Mouse (Mus musculus) midbrain, embryonic 13.5 days (tissue): ENCODE data around the gene Hopx. TPM values are rescaled to one million over a fixed set of nuclear protein-coding genes. Genes with fewer than 3 reads are reported as not detected.

ENCODE experiments used
- ATAC-seq: fragments of 200-750 bp; cut with Nextera tagmentation; 2 replicates; pipeline ENCODE4 v1.8.0; 2017; ENCODE audit warnings: mild to moderate bottlenecking, moderate TSS enrichment, moderate library complexity
- H3K27ac ChIP-seq: fragments of 300-500 bp; sonication (generic); 2 replicates; pipeline ENCODE4 v1.5.1; 2015; ENCODE audit warnings: inconsistent platforms, mild to moderate bottlenecking, moderate library complexity
- H3K27me3 ChIP-seq: fragments of 300-500 bp; sonication (generic); 2 replicates; pipeline ENCODE4 v1.6.1; 2015; ENCODE audit warnings: mild to moderate bottlenecking, inconsistent platforms
- H3K36me3 ChIP-seq: fragments of 300-500 bp; sonication (generic); 2 replicates; pipeline ENCODE4 v1.6.1; 2015; ENCODE audit warnings: mild to moderate bottlenecking, inconsistent platforms
- H3K4me1 ChIP-seq: fragments of 300-500 bp; sonication (generic); replicated peaks from 2 replicates; pipeline ENCODE4 v1.6.1; 2015; ENCODE audit warnings: inconsistent platforms
- H3K4me2 ChIP-seq: fragments of 300-500 bp; sonication (generic); replicated peaks from 2 replicates; pipeline ENCODE4 v1.6.1; 2015; ENCODE audit warnings: moderate library complexity, mild to moderate bottlenecking, inconsistent platforms
- H3K4me3 ChIP-seq: fragments of 300-500 bp; sonication (generic); replicated peaks from 2 replicates; pipeline ENCODE4 v1.5.1; 2015; ENCODE audit warnings: mild to moderate bottlenecking, inconsistent platforms
- H3K9ac ChIP-seq: fragments of 300-500 bp; sonication (generic); replicated peaks from 2 replicates; pipeline ENCODE4 v1.6.1; 2015; ENCODE audit warnings: mild to moderate bottlenecking, inconsistent platforms
- H3K9me3 ChIP-seq: fragments of 300-500 bp; sonication (generic); 2 replicates; pipeline ENCODE4 v1.6.1; 2016; ENCODE audit warnings: mild to moderate bottlenecking, inconsistent platforms
- WGBS: fragments of 180-500 bp; shearing (Covaris S2); methylation state at CpG from one replicate; pipeline ENCODE4 v1.1.7; 2015; 5-methylcytosine and 5-hydroxymethylcytosine counted together
- polyA plus RNA-seq: library from polyadenylated mRNA; unstranded; fragments of >200 nt; fragmentation: Nextera tagmentation; extraction: Ambion mirVana; gene quantifications from 2 replicates; pipeline ENCODE4 v1.2.1, GENCODE M21; 2015

Hopx gene
- polyA plus RNA-seq, 1 experiment from 2014 or later: 0.52 TPM

- H3K27me3 ChIP-seq: no peaks in the 10 kb centered on the region
- H3K4me1 ChIP-seq: no peaks in the 10 kb centered on the region
- no peak overlapping the region for H3K4me2 ChIP-seq
- no peak overlapping the region for H3K4me3 ChIP-seq
- H3K9ac ChIP-seq: no peak overlapping the region
- H3K27ac ChIP-seq: no peak overlapping the region
- ATAC-seq: no peak
- H3K9me3 ChIP-seq: no peaks in the 10 kb centered on the region
- no peaks in the 10 kb centered on the region for H3K36me3 ChIP-seq
- WGBS: 92% methylated on average over 10 of the region's 10 CpGs
Observed at GRCm38 (mm10) chr5:77038451-77038850, 76.5 kb downstream of the Hopx start.

Other genes starting within 250 kb of the Hopx start
- gene Aasdh, start 209.6 kb downstream of the Hopx start, polyA plus RNA-seq: 24.8 and 26.2 TPM in 2 replicates
- gene Paics, start 163.8 kb downstream of the Hopx start, polyA plus RNA-seq: 204 and 205 TPM in 2 replicates
- 13.5 and 14.4 TPM in 2 replicates for gene Ppat, start 163.5 kb downstream of the Hopx start, polyA plus RNA-seq
- 77.5 and 87.5 TPM in 2 replicates for gene Srp72, start 140.4 kb downstream of the Hopx start, polyA plus RNA-seq
- not detected in 2 replicates for gene Arl9, start 111.1 kb downstream of the Hopx start, polyA plus RNA-seq
- 0.27 and 0.30 TPM in 2 replicates for gene Thegl, start 99.1 kb downstream of the Hopx start, polyA plus RNA-seq
- 0.48 TPM in 1 of 2 replicates, not detected in the other for gene Spink2, start 96.3 kb upstream of the Hopx start, polyA plus RNA-seq
- 8.0 and 8.5 TPM in 2 replicates for gene Rest, start 150.4 kb upstream of the Hopx start, polyA plus RNA-seq
- 30.3 and 31.3 TPM in 2 replicates for gene Noa1, start 195.0 kb upstream of the Hopx start, polyA plus RNA-seq
- gene Polr2b, start 195.0 kb upstream of the Hopx start, polyA plus RNA-seq: 75.7 and 82.2 TPM in 2 replicates